Mouse (Mus musculus): Measurements from ENCODE around the gene Pecam1.

GRCm38 (mm10) chr11:106640059-106640458 is 110.4 kb downstream of the Pecam1 start:
- TF ChIP-seq CTCF (IDR thresholded peaks at IDR 0.05; ENCODE audit: borderline replicate concordance, control insufficient read depth, extremely low read depth, insufficient read depth, low read length, poor library complexity) (no peak), POLR2A (IDR thresholded peaks at IDR 0.05; ENCODE audit: control insufficient read depth, extremely low read depth, insufficient read depth, low read length, poor library complexity) (no peak)

Measured in thymus, adult 2 months (tissue).